Mouse (Mus musculus): ENCODE measurements around the gene Cacna1a.

GRCm38 (mm10) chr8:84631813-84632212 is 243.6 kb downstream of the Cacna1a start:
- TF ChIP-seq CTCF (IDR thresholded peaks at IDR 0.05; ENCODE audit: borderline replicate concordance, extremely low read depth, insufficient read depth, insufficient read length) (no peak), POLR2A (IDR thresholded peaks at IDR 0.05; ENCODE audit: borderline replicate concordance, extremely low read depth, insufficient read depth, insufficient read length, poor library complexity, severe bottlenecking) (no peak)
